Mouse (Mus musculus): ENCODE measurements around the gene Epha2. TPM values are rescaled to one million over a fixed set of nuclear protein-coding genes. Genes with fewer than 3 reads are reported as not detected.
A peak's percentile ranks its signal among the peaks of the same experiment; 100 is the strongest.

Epha2 gene
- polyA plus RNA-seq, 1 experiment from 2014 or later = 3.4 TPM

DNA sequence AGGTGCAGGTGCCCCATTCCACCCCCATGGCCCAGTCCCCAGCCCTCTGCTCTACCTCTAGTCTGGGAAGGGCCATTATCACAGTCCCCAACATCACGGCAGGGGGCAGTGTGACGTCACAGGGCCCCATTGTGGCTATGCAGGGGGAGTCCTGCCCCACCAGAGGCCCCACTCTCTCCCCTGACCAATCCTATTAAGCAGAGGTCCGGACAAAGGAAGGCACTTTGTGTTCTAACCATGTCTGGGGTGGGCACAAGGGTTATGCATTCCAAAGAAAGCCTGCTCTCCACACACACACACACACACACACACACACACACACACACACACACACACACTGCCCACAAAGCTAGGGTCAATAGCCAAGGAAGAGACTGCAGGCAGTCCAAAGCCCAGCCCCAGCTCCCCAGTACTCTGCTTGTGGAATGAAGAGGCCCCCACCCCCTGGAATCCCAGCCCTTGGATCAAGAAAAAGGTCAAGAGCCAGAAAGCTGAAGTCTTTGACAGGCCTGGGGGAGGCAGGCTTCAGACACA, 34.3 kb downstream of the Epha2 start:
- peak overlapping the region; percentile 57 for H3K27ac ChIP-seq
- no peaks in the 10 kb centered on the region for H3K36me3 ChIP-seq
- H3K9me3 ChIP-seq = no peaks in the 10 kb centered on the region
- H3K4me1 ChIP-seq = peaks cover 40% of the 10 kb centered on the region
- no peak overlapping the region for H3K9ac ChIP-seq
- H3K27me3 ChIP-seq = peaks cover 4% of the 10 kb centered on the region; the same call in 1 of the 2 replicates
- no peak overlapping the region for H3K4me2 ChIP-seq (replicated peaks)
- 7% methylated on average over 3 of the region's 3 CpGs for WGBS
- ATAC-seq (ENCODE audit: insufficient number of reproducible peaks, insufficient read depth, low FRiP score, low TSS enrichment) = peak; percentile 42; the same call in 1 of the 2 replicates
- no peak overlapping the region for H3K4me3 ChIP-seq

DNA sequence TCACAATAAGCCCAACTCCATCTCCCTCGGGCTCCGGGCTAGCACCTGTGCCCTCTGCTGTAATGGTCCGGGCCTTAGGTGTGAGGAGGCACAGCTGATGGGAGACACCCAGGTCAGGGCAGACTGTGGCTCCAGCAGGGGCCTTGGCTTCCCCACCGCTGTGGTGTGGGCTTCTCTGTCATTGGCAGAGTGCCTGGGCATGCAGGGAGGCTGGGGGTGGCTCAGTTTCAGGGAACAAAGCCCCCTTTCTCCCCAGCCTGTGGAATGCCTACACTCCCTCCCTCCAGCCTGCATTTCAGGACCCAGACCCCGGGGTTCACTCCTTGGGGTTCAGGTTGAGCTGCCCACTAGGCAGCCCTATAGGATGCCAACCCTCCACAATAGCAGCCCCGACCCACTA, 35.2 kb downstream of the Epha2 start:
- H3K36me3 ChIP-seq = no peaks in the 10 kb centered on the region
- H3K9me3 ChIP-seq = no peaks in the 10 kb centered on the region
- no peak overlapping the region for H3K4me2 ChIP-seq (replicated peaks)
- no peak overlapping the region for H3K9ac ChIP-seq
- peak overlapping the region; percentile 57; the same call in 1 of the 2 replicates for H3K27ac ChIP-seq
- no peak for ATAC-seq (ENCODE audit: insufficient number of reproducible peaks, insufficient read depth, low FRiP score, low TSS enrichment)
- H3K4me3 ChIP-seq = no peak overlapping the region
- peaks cover 40% of the 10 kb centered on the region for H3K4me1 ChIP-seq
- WGBS = 56% methylated on average over 6 of the region's 6 CpGs
- peaks cover 4% of the 10 kb centered on the region; the same call in 1 of the 2 replicates for H3K27me3 ChIP-seq

DNA sequence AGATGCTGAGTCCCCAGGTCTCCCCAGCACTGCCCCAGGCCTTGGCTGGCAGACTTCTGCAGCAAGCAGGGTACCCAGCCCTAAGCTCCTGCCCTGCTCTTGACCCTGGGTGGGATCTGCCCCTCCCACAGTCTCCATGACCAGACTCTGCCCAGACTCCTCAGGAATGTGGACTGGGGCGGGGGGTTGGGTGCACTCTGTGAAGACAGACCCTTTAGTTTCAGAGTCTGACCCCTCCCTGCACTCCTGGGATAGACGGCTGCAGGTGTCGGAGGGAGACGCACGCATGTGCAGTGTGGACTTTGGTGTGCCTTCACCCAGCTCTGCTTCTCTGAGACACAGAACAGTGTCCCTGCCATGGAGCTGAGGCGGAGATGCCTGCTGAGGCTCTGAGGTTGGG, 36.9 kb downstream of the Epha2 start:
- Histone ChIP-seq H3K4me2 (replicated peaks) (no peak overlapping the region), H3K27me3 (peaks cover 4% of the 10 kb centered on the region; the same call in 1 of the 2 replicates), H3K4me3 (no peak overlapping the region), H3K36me3 (no peaks in the 10 kb centered on the region), H3K4me1 (peaks cover 40% of the 10 kb centered on the region), H3K27ac (peak overlapping the region; percentile 63; the same call in 1 of the 2 replicates), H3K9me3 (no peaks in the 10 kb centered on the region), H3K9ac (no peak overlapping the region)
- WGBS = 18% methylated on average over 6 of the region's 6 CpGs
- ATAC-seq (ENCODE audit: insufficient number of reproducible peaks, insufficient read depth, low FRiP score, low TSS enrichment) = peak; percentile 58; the same call in 1 of the 2 replicates

DNA sequence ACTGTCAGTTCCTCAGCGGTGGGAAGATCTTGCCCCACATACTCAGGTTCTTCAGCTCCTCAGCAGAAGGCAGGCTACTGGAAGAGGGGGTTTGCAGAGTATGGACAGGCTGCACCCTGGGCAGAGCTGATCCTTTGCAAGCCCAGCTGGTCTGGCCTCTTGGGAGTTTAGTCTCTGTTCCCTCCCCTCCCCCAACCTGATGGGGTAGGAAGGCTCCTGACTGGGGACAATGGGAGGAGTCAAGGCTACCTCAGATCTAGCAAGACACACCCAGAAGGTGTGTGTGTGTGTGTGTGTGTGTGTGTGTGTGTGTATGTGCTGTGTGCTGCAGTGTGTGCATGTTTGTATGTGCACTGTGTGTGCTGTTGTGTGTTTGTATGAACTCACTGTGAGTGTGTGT, 37.8 kb downstream of the Epha2 start:
- Histone ChIP-seq H3K9me3 (no peaks in the 10 kb centered on the region), H3K4me2 (replicated peaks) (no peak overlapping the region), H3K27me3 (peaks cover 4% of the 10 kb centered on the region; the same call in 1 of the 2 replicates), H3K27ac (peak overlapping the region; percentile 63), H3K9ac (no peak overlapping the region), H3K4me3 (no peak overlapping the region), H3K36me3 (no peaks in the 10 kb centered on the region), H3K4me1 (peaks cover 35% of the 10 kb centered on the region)
- no peak for ATAC-seq (ENCODE audit: insufficient number of reproducible peaks, insufficient read depth, low FRiP score, low TSS enrichment)
- WGBS = 8% methylated on average over 1 of the region's 1 CpGs

DNA sequence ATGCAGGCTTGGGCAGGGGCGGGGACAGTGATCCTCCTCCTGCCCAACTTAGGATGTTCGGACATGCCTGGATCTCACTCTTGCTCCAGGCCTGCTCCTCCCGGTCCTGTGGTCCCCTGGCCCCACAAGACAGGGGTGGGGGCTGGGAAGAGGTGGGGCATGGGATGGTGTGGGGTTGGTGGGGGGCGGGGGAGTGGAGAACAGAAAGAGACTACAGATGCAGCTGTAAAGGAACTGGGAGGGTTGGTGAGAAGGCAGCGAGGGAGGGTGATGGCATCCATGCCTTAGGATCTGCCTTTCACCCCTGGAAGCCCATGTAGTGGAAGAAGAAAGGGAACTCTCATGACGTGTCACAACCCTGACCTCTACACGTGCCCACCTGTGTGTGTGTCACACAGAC, 40.4 kb downstream of the Epha2 start:
- Histone ChIP-seq H3K27ac (no peak overlapping the region), H3K4me1 (peaks cover 21% of the 10 kb centered on the region), H3K4me2 (replicated peaks) (no peak overlapping the region), H3K9me3 (no peaks in the 10 kb centered on the region), H3K9ac (no peak overlapping the region), H3K27me3 (peaks cover 4% of the 10 kb centered on the region; the same call in 1 of the 2 replicates), H3K4me3 (no peak overlapping the region), H3K36me3 (no peaks in the 10 kb centered on the region)
- no peak for ATAC-seq (ENCODE audit: insufficient number of reproducible peaks, insufficient read depth, low FRiP score, low TSS enrichment)
- 66% methylated on average over 7 of the region's 7 CpGs for WGBS

DNA sequence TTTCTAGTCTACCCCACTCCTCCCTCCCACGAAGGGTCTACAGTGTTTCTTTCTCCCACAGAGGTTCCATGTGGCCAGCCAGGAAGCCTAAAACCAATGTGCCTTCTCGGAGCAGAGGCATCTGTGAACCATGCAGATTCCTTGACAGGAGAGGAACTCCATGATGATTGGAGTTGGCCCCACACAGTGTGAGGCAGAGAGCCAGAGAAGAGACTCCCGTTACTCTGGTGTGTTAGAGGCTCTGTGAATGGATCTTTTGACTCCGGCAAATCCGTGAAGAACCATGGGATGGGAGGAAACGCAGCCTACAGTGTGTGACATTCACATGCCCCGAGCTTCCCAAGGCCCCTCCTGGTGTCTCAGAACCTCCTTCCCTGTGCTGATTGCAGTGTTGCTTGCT, 42.5 kb downstream of the Epha2 start:
- WGBS = 53% methylated on average over 7 of the region's 7 CpGs
- ATAC-seq (ENCODE audit: insufficient number of reproducible peaks, insufficient read depth, low FRiP score, low TSS enrichment) = no peak
- H3K36me3 ChIP-seq = no peaks in the 10 kb centered on the region

DNA sequence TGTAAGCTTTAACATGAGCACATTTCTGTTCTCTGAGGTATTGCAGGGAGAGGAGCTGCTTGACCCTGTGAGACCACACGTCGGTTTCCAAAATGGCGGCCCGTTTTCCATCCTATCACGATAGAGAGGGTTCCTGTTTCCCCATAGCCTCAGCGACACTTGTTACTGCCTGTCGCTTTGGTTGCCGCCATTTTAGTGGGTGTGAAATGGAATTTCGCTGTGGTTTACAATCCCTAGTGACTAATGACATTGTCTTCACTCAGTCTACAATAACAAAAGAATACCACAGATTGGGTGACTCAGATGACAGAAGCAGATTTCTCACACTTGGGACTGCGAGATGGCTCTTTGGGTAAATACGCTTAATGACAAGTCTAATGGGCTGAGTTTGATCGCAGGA, 44.2 kb downstream of the Epha2 start:
- H3K4me3 ChIP-seq = no peak overlapping the region
- H3K27ac ChIP-seq = no peak overlapping the region
- no peaks in the 10 kb centered on the region for H3K36me3 ChIP-seq
- no peak for ATAC-seq (ENCODE audit: insufficient number of reproducible peaks, insufficient read depth, low FRiP score, low TSS enrichment)
- H3K4me1 ChIP-seq = 0 out of 2 replicates have a peak, but pooled peaks cover 5% of the 10 kb centered on the region
- no peak overlapping the region for H3K9ac ChIP-seq
- H3K27me3 ChIP-seq = 0 out of 2 replicates have a peak, but pooled peaks cover under 1% of the 10 kb centered on the region
- WGBS = 94% methylated on average over 12 of the region's 12 CpGs
- H3K9me3 ChIP-seq = no peaks in the 10 kb centered on the region
- H3K4me2 ChIP-seq (replicated peaks) = no peak overlapping the region

More for the DNA sequence above, 42.5 kb downstream of the Epha2 start:
- Histone ChIP-seq H3K4me3 (no peak overlapping the region), H3K27ac (0 out of 2 replicates have a peak overlapping the region, but pooled peaks have one; percentile 41), H3K9ac (no peak overlapping the region), H3K27me3 (peaks cover 4% of the 10 kb centered on the region; the same call in 1 of the 2 replicates), H3K4me2 (replicated peaks) (no peak overlapping the region), H3K4me1 (peaks cover 15% of the 10 kb centered on the region), H3K9me3 (no peaks in the 10 kb centered on the region)

DNA sequence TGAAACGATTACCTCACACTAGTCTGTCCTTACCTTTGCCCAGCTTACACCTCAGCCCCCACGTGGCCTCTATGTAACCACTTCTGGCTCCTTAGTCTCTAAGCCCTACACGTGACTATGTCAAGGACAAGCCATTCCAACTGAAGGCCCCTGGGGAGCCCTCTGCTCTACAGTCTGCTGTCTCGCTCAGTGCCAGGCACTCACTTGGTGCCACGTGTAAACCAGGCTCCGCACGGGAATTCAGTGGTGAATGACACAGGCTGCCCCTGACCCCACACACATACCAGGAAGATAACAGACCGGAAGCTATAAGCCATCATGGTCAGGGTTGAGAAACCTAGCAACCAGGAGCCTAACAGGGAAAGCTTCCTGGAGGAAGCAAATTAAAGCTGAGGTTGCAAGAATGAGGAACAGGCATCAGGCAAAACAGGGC, 46.3 kb downstream of the Epha2 start:
- H3K4me2 ChIP-seq (replicated peaks) = no peak overlapping the region
- 68% methylated on average over 8 of the region's 8 CpGs for WGBS
- no peak for ATAC-seq (ENCODE audit: insufficient number of reproducible peaks, insufficient read depth, low FRiP score, low TSS enrichment)

DNA sequence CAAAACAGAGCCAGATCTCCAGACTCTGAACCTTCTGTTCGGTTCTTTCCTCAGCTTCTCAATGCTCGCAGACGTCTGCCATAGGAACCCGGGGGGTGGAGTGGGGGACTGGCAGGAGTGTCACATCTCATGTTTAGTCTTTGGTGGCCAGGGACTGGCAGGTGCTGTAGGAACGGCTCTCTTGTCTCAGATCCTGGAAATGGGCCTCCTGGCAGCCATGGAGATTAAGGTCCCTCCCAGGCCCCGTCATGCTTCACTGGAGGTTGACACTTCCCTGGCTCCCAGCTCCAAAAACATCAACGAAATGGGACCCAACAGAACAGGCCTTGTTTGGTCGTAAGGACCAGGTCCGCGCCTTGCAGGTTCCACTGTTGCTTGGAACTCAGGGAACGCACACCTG, 47.6 kb downstream of the Epha2 start:
- WGBS = 66% methylated on average over 11 of the region's 11 CpGs
- ATAC-seq (ENCODE audit: insufficient number of reproducible peaks, insufficient read depth, low FRiP score, low TSS enrichment) = no peak
- no peak overlapping the region for H3K4me3 ChIP-seq
- H3K36me3 ChIP-seq = no peaks in the 10 kb centered on the region
- H3K27me3 ChIP-seq = no peaks in the 10 kb centered on the region
- H3K4me1 ChIP-seq = 0 out of 2 replicates have a peak, but pooled peaks cover 5% of the 10 kb centered on the region
- no peak overlapping the region for H3K9ac ChIP-seq
- H3K27ac ChIP-seq = no peak overlapping the region
- no peak overlapping the region for H3K4me2 ChIP-seq (replicated peaks)
- H3K9me3 ChIP-seq = no peaks in the 10 kb centered on the region

More for the DNA sequence above, 46.3 kb downstream of the Epha2 start:
- no peaks in the 10 kb centered on the region for H3K27me3 ChIP-seq
- H3K36me3 ChIP-seq = no peaks in the 10 kb centered on the region
- 0 out of 2 replicates have a peak, but pooled peaks cover 5% of the 10 kb centered on the region for H3K4me1 ChIP-seq
- no peak overlapping the region for H3K27ac ChIP-seq
- H3K9me3 ChIP-seq = no peaks in the 10 kb centered on the region
- no peak overlapping the region for H3K9ac ChIP-seq
- no peak overlapping the region for H3K4me3 ChIP-seq

DNA sequence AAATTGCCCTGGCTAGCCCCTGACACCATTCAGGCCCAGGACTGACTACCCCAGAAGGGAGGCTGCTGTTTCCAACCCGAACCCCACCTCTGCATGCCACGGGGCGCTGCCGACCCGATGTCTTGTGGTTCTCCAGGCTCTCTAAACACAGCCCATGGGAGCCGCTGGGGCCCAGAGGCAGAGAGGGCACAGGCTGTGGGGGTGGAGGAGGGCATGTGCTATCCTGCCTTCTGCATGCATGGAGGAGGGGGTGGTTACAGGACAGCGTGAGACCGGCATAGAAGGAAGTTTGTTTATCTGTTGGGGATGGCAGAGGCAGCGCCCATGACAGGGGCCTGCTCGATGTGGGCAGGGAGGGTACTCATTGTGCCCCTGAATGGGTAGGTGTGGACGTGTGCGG, 49.0 kb downstream of the Epha2 start:
- H3K27ac ChIP-seq = no peak overlapping the region
- ATAC-seq (ENCODE audit: insufficient number of reproducible peaks, insufficient read depth, low FRiP score, low TSS enrichment) = no peak
- H3K9me3 ChIP-seq = no peaks in the 10 kb centered on the region
- H3K36me3 ChIP-seq = no peaks in the 10 kb centered on the region
- no peaks in the 10 kb centered on the region for H3K27me3 ChIP-seq
- no peak overlapping the region for H3K4me3 ChIP-seq
- H3K4me2 ChIP-seq (replicated peaks) = no peak overlapping the region
- H3K9ac ChIP-seq = no peak overlapping the region; the same call in 1 of the 2 replicates
- H3K4me1 ChIP-seq = 0 out of 2 replicates have a peak, but pooled peaks cover 5% of the 10 kb centered on the region
- WGBS = 85% methylated on average over 12 of the region's 12 CpGs

DNA sequence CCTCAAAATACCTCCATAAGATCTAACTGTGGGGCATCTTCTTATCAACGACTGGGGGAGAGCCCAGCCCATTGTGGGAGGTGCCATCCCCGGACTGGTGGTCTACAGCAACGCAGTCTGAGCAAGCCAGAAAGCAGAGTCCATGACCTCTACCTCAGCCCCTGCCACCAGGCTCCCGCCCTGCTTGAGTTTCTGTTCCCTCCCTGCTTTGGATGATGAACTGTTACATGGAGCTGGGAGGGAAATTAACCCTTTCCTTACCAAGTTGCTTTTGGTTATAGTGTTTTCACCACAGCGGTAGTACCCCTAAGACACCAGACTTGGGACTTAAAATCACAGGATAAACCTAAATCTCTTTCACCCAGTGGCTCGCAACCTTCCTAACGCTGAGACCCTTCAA, 50.9 kb downstream of the Epha2 start:
- Histone ChIP-seq H3K9ac (no peak overlapping the region), H3K4me1 (0 out of 2 replicates have a peak, but pooled peaks cover 5% of the 10 kb centered on the region), H3K4me2 (replicated peaks) (no peak overlapping the region), H3K4me3 (no peak overlapping the region), H3K27ac (no peak overlapping the region), H3K36me3 (no peaks in the 10 kb centered on the region), H3K27me3 (no peaks in the 10 kb centered on the region), H3K9me3 (no peaks in the 10 kb centered on the region)
- no peak for ATAC-seq (ENCODE audit: insufficient number of reproducible peaks, insufficient read depth, low FRiP score, low TSS enrichment)
- 56% methylated on average over 7 of the region's 7 CpGs for WGBS

DNA sequence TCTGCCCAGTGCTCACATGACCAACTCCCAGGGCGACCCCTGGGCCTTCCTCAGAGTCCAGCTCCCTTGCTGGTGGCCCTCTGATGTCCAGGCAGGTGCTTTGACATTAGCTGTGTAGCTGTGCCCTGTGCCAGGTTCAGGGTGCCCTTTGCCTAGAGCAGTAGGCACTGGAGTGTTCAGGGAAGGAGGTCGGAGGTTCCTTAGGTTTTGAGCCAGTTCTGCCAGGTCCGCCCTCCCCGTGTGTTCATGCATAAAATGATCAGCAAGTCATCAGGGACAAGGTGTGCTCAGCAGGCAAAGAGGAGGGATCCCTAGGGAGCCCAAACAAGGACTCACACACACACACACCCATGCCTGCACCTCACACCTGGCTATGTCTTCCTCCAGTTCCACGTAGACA, 51.9 kb downstream of the Epha2 start:
- WGBS = 74% methylated on average over 5 of the region's 5 CpGs
- H3K4me2 ChIP-seq (replicated peaks) = no peak overlapping the region
- H3K36me3 ChIP-seq = no peaks in the 10 kb centered on the region
- H3K27me3 ChIP-seq = no peaks in the 10 kb centered on the region
- no peak for ATAC-seq (ENCODE audit: insufficient number of reproducible peaks, insufficient read depth, low FRiP score, low TSS enrichment)
- no peaks in the 10 kb centered on the region for H3K4me1 ChIP-seq
- no peak overlapping the region for H3K27ac ChIP-seq
- no peak overlapping the region for H3K9ac ChIP-seq
- no peak overlapping the region for H3K4me3 ChIP-seq
- no peaks in the 10 kb centered on the region for H3K9me3 ChIP-seq
